Mouse (Mus musculus) ES-E14 (cell line): Measurements from ENCODE around the gene Hspe1. TPM values are rescaled to one million over a fixed set of nuclear protein-coding genes. Genes with fewer than 3 reads are reported as not detected.

Source experiments
- DNase-seq: peaks from one replicate; pipeline ENCODE4 v3.0.0-alpha.2; 2013; ENCODE audit warnings: low read depth, low spot score
- H3K27ac ChIP-seq: 2 replicates; pipeline ENCODE4 v1.5.1; 2012; ENCODE audit warnings: low read depth, mild to moderate bottlenecking, low read length, moderate library complexity, mixed read lengths; ENCODE audit not compliant: poor library complexity, insufficient read depth, severe bottlenecking
- H3K36me3 ChIP-seq: 2 replicates; pipeline ENCODE4 v1.6.1; 2012; ENCODE audit warnings: mild to moderate bottlenecking, low read length, moderate library complexity, mixed read lengths; ENCODE audit not compliant: control insufficient read depth, poor library complexity, insufficient read depth, severe bottlenecking
- H3K4me1 ChIP-seq, 2 experiments: fragments of 150-350 bp in 1 of 2; sonication (generic) in 1 of 2; 2 replicates each; pipeline ENCODE4 v1.6.1; 2012; ENCODE audit warnings: low read length in 2 of 2, mild to moderate bottlenecking in 1 of 2, mixed read lengths in 1 of 2; ENCODE audit not compliant: control insufficient read depth in 2 of 2, insufficient read depth in 2 of 2, poor library complexity in 1 of 2
- H3K4me3 ChIP-seq, 2 experiments: fragments of 150-350 bp in 1 of 2; sonication (generic) in 1 of 2; 2 replicates each; pipeline ENCODE4 v1.5.1; 2012; ENCODE audit warnings: low read length in 2 of 2, low read depth in 1 of 2, mild to moderate bottlenecking in 1 of 2, mixed read lengths in 1 of 2; ENCODE audit not compliant: insufficient read depth in 1 of 2, poor library complexity in 1 of 2, severe bottlenecking in 1 of 2
- H3K9ac ChIP-seq: 2 replicates; pipeline ENCODE4 v1.6.1; 2012; ENCODE audit warnings: low read depth, mild to moderate bottlenecking, low read length, mixed read lengths; ENCODE audit not compliant: poor library complexity, insufficient read depth, severe bottlenecking
- H3K9me3 ChIP-seq: fragments of 150-350 bp; sonication (generic); 2 replicates; pipeline ENCODE4 v1.6.1; 2012; ENCODE audit warnings: low read depth, mild to moderate bottlenecking, low read length; ENCODE audit not compliant: control insufficient read depth, insufficient read depth
- CHD2 ChIP-seq: IDR thresholded peaks from 2 replicates; pipeline ENCODE4 v1.6.1; 2014; ENCODE audit warnings: mild to moderate bottlenecking, low read depth, low read length, inconsistent platforms
- HCFC1 ChIP-seq: IDR thresholded peaks from 2 replicates; pipeline ENCODE4 v1.6.1; 2012; ENCODE audit warnings: low read length, inconsistent platforms, borderline replicate concordance; ENCODE audit not compliant: insufficient read depth
- MAFK ChIP-seq: IDR thresholded peaks from 2 replicates; pipeline ENCODE4 v1.6.1; 2014; ENCODE audit warnings: mild to moderate bottlenecking, low read depth, low read length, inconsistent platforms; ENCODE audit not compliant: insufficient read depth
- ZC3H11A ChIP-seq: IDR thresholded peaks from 2 replicates; pipeline ENCODE4 v1.6.1; 2012; ENCODE audit warnings: low read depth, mild to moderate bottlenecking, inconsistent platforms, low read length, borderline replicate concordance
- ZNF384 ChIP-seq: IDR thresholded peaks from 2 replicates; pipeline ENCODE4 v1.6.1; 2012; ENCODE audit warnings: low read depth, low read length, inconsistent platforms
- in situ Hi-C, 2 experiments: fragments of 600-800 bp; cut with MboI; formaldehyde crosslinking; loops; one replicate each; pipeline ENCODE4 v1.15.1; 2025; ENCODE audit warnings: low sequenced_read_pairs in 2 of 2, inconsistent platforms in 1 of 2; ENCODE audit not compliant: unreplicated experiment in 2 of 2
- total RNA-seq: library from RNA; depleted of rRNA; stranded (reverse); fragments of 300-350 nt; gene quantifications from 2 replicates; pipeline ENCODE4 v1.2.3, GENCODE M21; 2012; rRNA removed

The Hspe1 gene
- 592 and 697 TPM in 2 replicates for total RNA-seq

DNA sequence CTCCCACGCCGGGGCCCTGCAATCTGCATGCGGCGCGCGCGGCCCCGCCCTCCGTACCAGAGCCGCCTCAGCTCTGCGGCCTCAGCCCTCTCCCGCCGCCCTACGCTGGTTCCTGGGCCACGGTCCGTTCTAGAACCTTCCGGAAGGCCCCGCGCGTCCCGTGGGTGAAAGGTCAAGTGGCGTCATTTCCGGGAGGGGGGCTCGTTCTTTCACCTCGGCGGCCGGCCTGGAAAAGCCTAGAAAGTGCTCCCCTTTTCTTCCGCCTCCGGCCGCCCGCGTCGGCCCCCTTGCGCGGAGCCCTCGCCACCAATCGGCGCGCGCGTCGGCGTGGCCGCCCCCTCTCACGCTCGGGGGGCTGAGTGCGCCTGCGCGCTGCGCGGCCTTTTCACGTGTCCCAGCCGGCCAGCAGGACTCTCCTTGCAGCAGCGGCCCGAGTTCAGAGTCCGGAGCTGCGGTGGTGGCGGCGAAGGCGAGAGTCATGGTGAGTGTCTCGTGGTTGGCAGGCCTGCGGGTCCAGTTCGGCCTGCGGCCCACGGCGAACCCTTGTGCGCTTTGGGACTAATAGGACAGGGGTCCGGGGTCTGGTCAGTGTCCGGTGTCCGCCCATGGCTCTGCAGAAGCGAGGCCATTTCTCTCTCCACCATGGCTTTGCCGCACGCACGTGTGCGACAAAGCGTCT lies at the start of gene Hspe1, which contains the start of gene Hspd1:
Gene Hspe1 (plus strand): TSS at position 201 of the 679 bp plus-strand sequence.
Gene Hspd1 (minus strand): TSS at position 312 of the 679 bp plus-strand sequence.
- Histone ChIP-seq H3K9ac (peak within 1 kb of the TSS; percentile 99), H3K9me3 (no peaks in the 10 kb centered on the region), H3K4me1 (peaks cover 0 to 2% of the 10 kb centered on the region in 2 experiments; a peak in 1 of 4 replicates), H3K36me3 (peaks cover 27% of the 10 kb centered on the region), H3K27ac (peak within 1 kb of the TSS; percentile 96), H3K4me3 (peak within 1 kb of the TSS; percentile 96 to 99)
- TF ChIP-seq HCFC1 = peak; percentile 77
- TF ChIP-seq CHD2 = no peak
- no peak for TF ChIP-seq ZNF384
- TF ChIP-seq MAFK = 0 out of 2 replicates have a peak, but pooled peaks have one; percentile 23
- no peak for TF ChIP-seq ZC3H11A
- DNase-seq = peak; percentile 96
- in situ Hi-C loops = no loop called here

DNA sequence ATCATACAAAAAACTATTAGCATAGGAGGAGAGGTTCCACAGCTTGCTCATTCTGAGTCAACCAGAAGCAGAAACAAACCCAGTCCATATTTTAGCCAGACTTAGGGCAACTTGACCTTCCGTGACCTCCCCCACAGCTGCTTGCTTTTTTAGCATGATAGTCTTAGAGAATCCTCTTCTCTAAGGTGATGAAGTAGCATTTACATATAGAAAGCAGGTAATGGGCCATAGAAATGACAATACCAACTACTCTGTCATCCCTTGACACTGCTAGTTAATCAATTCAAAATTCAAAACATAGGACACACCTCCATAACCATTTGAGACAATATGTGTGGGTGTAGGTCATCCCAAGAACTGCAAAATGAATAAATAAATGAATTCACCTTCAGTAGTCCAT lies 48.0 kb upstream of the Hspe1 start:
- Histone ChIP-seq H3K36me3 (no peaks in the 10 kb centered on the region), H3K4me1 (no peaks in the 10 kb centered on the region), H3K9ac (no peak overlapping the region), H3K27ac (no peak overlapping the region), H3K4me3 (no peak overlapping the region), H3K9me3 (no peaks in the 10 kb centered on the region)
- no peak for TF ChIP-seq ZNF384
- no peak for TF ChIP-seq ZC3H11A
- no peak for TF ChIP-seq HCFC1
- no peak for TF ChIP-seq MAFK
- no peak for DNase-seq
- in situ Hi-C loops = no loop called here

DNA sequence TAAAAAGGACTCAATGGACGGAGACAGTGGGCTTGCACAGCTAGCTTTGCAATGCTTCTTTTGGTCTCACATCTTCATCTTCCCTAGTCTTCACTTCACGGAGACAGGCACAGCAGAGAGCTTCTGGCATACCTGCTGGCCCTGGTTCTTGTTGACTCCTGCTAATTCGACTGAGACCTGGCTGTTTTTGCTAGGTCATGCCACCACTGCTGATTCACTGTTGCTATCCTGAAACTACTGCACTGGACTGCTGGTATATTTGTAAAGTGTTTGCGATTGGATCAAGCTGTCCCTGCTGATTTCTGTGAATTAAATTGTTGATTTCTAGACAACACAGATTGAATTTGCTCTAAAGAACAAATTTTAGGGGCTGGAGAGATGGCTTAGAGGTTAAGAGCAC lies 46.2 kb upstream of the Hspe1 start:
- TF ChIP-seq ZC3H11A (no peak), MAFK (no peak), ZNF384 (no peak), CHD2 (no peak), HCFC1 (no peak)
- H3K4me3 ChIP-seq = no peak overlapping the region
- no peaks in the 10 kb centered on the region for H3K36me3 ChIP-seq
- DNase-seq = no peak
- in situ Hi-C loops = no loop called here
- H3K27ac ChIP-seq = no peak overlapping the region
- H3K9ac ChIP-seq = no peak overlapping the region
- H3K4me1 ChIP-seq = no peaks in the 10 kb centered on the region
- H3K9me3 ChIP-seq = no peaks in the 10 kb centered on the region

DNA sequence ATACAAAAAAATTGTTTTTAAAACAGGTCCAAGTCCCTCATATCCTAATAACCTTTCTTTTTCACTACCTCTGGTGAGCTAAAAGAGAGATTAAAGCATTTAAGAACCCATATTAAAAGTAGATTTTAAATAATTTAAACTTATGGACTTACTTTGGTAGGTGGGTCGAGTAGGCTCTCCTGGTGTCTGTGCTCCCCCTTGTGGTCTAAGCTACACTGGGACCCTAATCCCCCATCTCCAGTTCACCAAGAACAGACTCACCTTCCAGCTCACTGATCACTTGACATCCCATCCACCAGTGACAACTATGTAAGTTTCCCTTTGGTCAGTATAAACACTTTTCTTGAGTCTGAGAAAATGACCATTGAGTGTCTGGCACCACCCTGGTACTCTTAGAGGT lies 45.7 kb upstream of the Hspe1 start:
- Histone ChIP-seq H3K9ac (no peak overlapping the region), H3K27ac (no peak overlapping the region), H3K4me1 (no peaks in the 10 kb centered on the region), H3K36me3 (no peaks in the 10 kb centered on the region), H3K9me3 (no peaks in the 10 kb centered on the region), H3K4me3 (no peak overlapping the region)
- TF ChIP-seq MAFK = no peak
- TF ChIP-seq CHD2 = no peak
- TF ChIP-seq HCFC1 = no peak
- TF ChIP-seq ZC3H11A = no peak
- TF ChIP-seq ZNF384 = no peak
- in situ Hi-C loops = no loop called here
- no peak for DNase-seq
